Mouse (Mus musculus): ENCODE data around the gene Hrg. TPM values are rescaled to one million over a fixed set of nuclear protein-coding genes. Genes with fewer than 3 reads are reported as not detected.

Hrg gene
- not detected in 2 replicates for polyA plus RNA-seq (2012)

- Histone ChIP-seq H3K4me3 (replicated peaks) (no peak within 1 kb of the TSS), H3K9me3 (ENCODE audit: control insufficient read depth, low read length) (no peaks in the 10 kb centered on the region), H3K36me3 (ENCODE audit: control insufficient read depth) (no peaks in the 10 kb centered on the region), H3K4me1 (ENCODE audit: control insufficient read depth) (no peaks in the 10 kb centered on the region), H3K27me3 (ENCODE audit: control insufficient read depth) (no peaks in the 10 kb centered on the region)
- TF ChIP-seq GATA1 (IDR thresholded peaks at IDR 0.05; ENCODE audit: low read length) (no peak), TAL1 (IDR thresholded peaks at IDR 0.05; ENCODE audit: low read length) (no peak)
Measured at GRCm38 (mm10) chr16:22950840-22951395, at the start of gene Hrg. Gene Hrg (plus strand): TSS chr16:22951072.

DNA sequence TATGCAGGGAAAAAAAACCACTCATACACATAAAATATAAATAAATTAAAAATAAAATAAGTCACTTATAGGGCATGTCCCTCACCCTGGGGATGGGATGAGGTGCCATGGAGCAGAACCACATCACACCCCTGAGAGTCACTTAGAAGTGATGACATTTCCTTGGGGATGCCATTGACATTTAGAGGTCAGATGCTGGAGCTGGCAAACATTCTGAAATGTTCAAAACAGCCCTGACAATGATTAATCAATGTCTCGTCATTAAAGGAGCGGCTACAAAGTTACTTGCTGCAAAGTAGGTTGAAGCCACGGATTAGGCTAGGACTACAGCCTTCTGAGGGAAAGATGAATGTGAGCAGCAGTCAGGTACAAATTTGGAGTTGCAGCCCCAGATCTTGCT lies 49.5 kb upstream of the Hrg start:
- Histone ChIP-seq H3K4me3 (replicated peaks) (no peak overlapping the region), H3K9me3 (ENCODE audit: control insufficient read depth, low read length) (no peaks in the 10 kb centered on the region), H3K27me3 (ENCODE audit: control insufficient read depth) (no peaks in the 10 kb centered on the region), H3K4me1 (ENCODE audit: control insufficient read depth) (no peaks in the 10 kb centered on the region), H3K36me3 (ENCODE audit: control insufficient read depth) (peaks cover 3% of the 10 kb centered on the region; the same call in 1 of the 2 replicates)
- TF ChIP-seq TAL1 (IDR thresholded peaks at IDR 0.05; ENCODE audit: low read length): no peak
- TF ChIP-seq GATA1 (IDR thresholded peaks at IDR 0.05; ENCODE audit: low read length): no peak

DNA sequence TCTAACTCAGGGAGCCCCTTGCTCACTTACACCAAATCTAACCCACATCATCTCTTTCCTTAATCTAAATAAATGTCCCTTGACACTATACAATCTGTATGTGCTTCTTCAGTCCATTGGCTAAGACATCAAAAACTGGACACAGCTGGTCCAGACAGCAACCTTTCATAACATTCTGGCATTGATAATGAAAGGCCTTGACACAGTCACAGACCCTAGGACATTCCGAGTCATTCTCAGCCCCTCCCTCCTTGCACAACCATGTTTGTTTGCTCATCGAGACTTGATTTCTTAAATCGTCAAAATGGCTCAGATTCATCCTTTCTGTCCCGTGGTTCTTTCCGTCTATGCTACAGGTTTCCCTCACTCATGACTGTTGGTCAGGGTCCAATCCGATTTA lies 41.6 kb upstream of the Hrg start:
- H3K27me3 ChIP-seq (ENCODE audit: control insufficient read depth): no peaks in the 10 kb centered on the region
- no peaks in the 10 kb centered on the region for H3K9me3 ChIP-seq (ENCODE audit: control insufficient read depth, low read length)
- no peak overlapping the region for H3K4me3 ChIP-seq (replicated peaks)
- no peak for TF ChIP-seq TAL1 (IDR thresholded peaks at IDR 0.05; ENCODE audit: low read length)
- TF ChIP-seq GATA1 (IDR thresholded peaks at IDR 0.05; ENCODE audit: low read length): no peak
- no peaks in the 10 kb centered on the region for H3K36me3 ChIP-seq (ENCODE audit: control insufficient read depth)
- H3K4me1 ChIP-seq (ENCODE audit: control insufficient read depth): no peaks in the 10 kb centered on the region

DNA sequence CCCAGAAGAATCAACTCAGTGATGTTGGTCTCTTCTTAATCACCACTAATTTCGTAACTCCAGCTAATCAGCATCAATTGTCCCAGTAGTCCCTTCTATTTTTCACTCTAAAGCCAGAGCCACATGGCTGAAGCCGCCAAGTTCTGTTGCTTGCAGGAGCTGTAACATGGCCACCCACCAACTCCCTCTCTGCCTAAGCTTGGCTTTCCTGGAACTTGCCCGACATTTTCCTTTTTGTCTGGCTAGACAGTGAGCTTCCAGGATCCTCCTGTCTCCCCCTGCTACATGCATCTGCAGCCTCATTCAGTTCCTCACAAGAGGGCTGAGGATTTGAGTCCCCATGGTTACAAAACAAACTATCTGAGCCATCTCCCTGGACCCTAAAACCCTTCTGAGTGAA lies 38.9 kb upstream of the Hrg start:
- peaks cover 3% of the 10 kb centered on the region; the same call in 1 of the 2 replicates for H3K9me3 ChIP-seq (ENCODE audit: control insufficient read depth, low read length)
- H3K27me3 ChIP-seq (ENCODE audit: control insufficient read depth): no peaks in the 10 kb centered on the region
- H3K4me1 ChIP-seq (ENCODE audit: control insufficient read depth): no peaks in the 10 kb centered on the region
- no peak for TF ChIP-seq TAL1 (IDR thresholded peaks at IDR 0.05; ENCODE audit: low read length)
- no peaks in the 10 kb centered on the region for H3K36me3 ChIP-seq (ENCODE audit: control insufficient read depth)
- no peak overlapping the region for H3K4me3 ChIP-seq (replicated peaks)

GRCm38 (mm10) chr16:22912886-22913285 lies 38.0 kb upstream of the Hrg start:
- H3K9me3 ChIP-seq (ENCODE audit: control insufficient read depth, low read length): peaks cover 3% of the 10 kb centered on the region; the same call in 1 of the 2 replicates
- H3K4me3 ChIP-seq (replicated peaks): no peak overlapping the region
- TF ChIP-seq GATA1 (IDR thresholded peaks at IDR 0.05; ENCODE audit: low read length) (no peak), TAL1 (IDR thresholded peaks at IDR 0.05; ENCODE audit: low read length) (no peak)
- H3K4me1 ChIP-seq (ENCODE audit: control insufficient read depth): no peaks in the 10 kb centered on the region
- H3K27me3 ChIP-seq (ENCODE audit: control insufficient read depth): no peaks in the 10 kb centered on the region
- no peaks in the 10 kb centered on the region for H3K36me3 ChIP-seq (ENCODE audit: control insufficient read depth)

- TF ChIP-seq TAL1 (IDR thresholded peaks at IDR 0.05; ENCODE audit: low read length): no peak
- TF ChIP-seq GATA1 (IDR thresholded peaks at IDR 0.05; ENCODE audit: low read length): no peak
Measured at GRCm38 (mm10) chr16:22914276-22914675, 36.6 kb upstream of the Hrg start.

GRCm38 (mm10) chr16:22918034-22918433 lies 32.8 kb upstream of the Hrg start, which contains the start of gene Fetub:
Gene Fetub (plus strand): TSS chr16:22918334.
- Histone ChIP-seq H3K9me3 (ENCODE audit: control insufficient read depth, low read length) (peaks cover 3% of the 10 kb centered on the region; the same call in 1 of the 2 replicates), H3K36me3 (ENCODE audit: control insufficient read depth) (no peaks in the 10 kb centered on the region), H3K4me3 (replicated peaks) (no peak within 1 kb of the TSS), H3K4me1 (ENCODE audit: control insufficient read depth) (no peaks in the 10 kb centered on the region), H3K27me3 (ENCODE audit: control insufficient read depth) (no peaks in the 10 kb centered on the region)
- TF ChIP-seq TAL1 (IDR thresholded peaks at IDR 0.05; ENCODE audit: low read length) (no peak), GATA1 (IDR thresholded peaks at IDR 0.05; ENCODE audit: low read length) (no peak)

More at GRCm38 (mm10) chr16:22914276-22914675, 36.6 kb upstream of the Hrg start:
- Histone ChIP-seq H3K9me3 (ENCODE audit: control insufficient read depth, low read length) (peaks cover 3% of the 10 kb centered on the region; the same call in 1 of the 2 replicates), H3K4me1 (ENCODE audit: control insufficient read depth) (no peaks in the 10 kb centered on the region), H3K27me3 (ENCODE audit: control insufficient read depth) (no peaks in the 10 kb centered on the region), H3K4me3 (replicated peaks) (no peak overlapping the region), H3K36me3 (ENCODE audit: control insufficient read depth) (no peaks in the 10 kb centered on the region)

GRCm38 (mm10) chr16:22918664-22919312 lies 32.1 kb upstream of the Hrg start:
- no peaks in the 10 kb centered on the region for H3K36me3 ChIP-seq (ENCODE audit: control insufficient read depth)
- no peaks in the 10 kb centered on the region for H3K4me1 ChIP-seq (ENCODE audit: control insufficient read depth)
- H3K4me3 ChIP-seq (replicated peaks): no peak overlapping the region
- H3K9me3 ChIP-seq (ENCODE audit: control insufficient read depth, low read length): peaks cover 3% of the 10 kb centered on the region; the same call in 1 of the 2 replicates
- no peak for TF ChIP-seq TAL1 (IDR thresholded peaks at IDR 0.05; ENCODE audit: low read length)
- TF ChIP-seq GATA1 (IDR thresholded peaks at IDR 0.05; ENCODE audit: low read length): no peak
- H3K27me3 ChIP-seq (ENCODE audit: control insufficient read depth): no peaks in the 10 kb centered on the region

DNA sequence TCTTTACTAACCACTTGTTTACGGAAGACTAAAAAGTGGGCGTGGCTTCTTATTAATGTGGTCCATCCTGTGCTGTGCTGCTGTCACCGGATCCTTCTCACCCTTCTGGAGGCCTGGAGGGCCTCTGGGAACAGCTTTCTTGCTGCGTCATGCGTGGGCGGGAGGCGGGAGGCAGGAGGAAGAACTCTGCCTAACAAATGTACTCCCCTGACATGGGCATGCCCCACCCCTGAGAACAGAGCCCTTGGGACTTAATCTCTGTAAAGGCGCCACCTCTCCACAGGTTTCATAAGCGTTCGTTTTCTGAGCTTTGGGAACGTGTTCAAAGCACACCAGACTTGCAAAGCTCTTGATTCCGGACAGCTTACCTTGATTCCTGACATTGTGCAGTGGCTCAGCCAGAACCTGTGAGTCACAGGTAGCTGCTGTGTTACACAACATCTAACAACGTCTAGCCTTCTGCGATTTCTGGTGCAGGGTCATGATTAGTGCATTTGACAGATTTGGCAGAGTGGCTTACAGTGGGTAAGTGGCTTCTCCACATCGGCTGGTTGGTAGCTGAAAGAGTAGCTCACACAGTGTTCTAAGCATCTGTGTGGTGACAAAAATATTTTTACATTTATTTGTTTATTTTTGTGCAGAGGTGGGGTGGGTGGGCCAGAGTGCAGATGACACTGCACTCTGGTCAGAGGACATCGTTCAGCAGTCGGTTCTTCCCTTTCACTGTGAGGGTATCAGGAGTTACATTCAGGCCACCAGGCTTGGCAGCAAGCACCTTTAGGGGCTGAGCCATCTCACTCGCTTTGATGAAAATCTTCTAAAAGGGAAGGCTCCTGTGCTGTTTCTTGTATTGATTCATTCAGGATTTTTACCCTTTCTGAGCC lies 30.7 kb upstream of the Hrg start:
- no peaks in the 10 kb centered on the region for H3K27me3 ChIP-seq (ENCODE audit: control insufficient read depth)
- H3K9me3 ChIP-seq (ENCODE audit: control insufficient read depth, low read length): peaks cover 3% of the 10 kb centered on the region; the same call in 1 of the 2 replicates
- no peak overlapping the region for H3K4me3 ChIP-seq (replicated peaks)
- TF ChIP-seq GATA1 (IDR thresholded peaks at IDR 0.05; ENCODE audit: low read length): no peak
- TF ChIP-seq TAL1 (IDR thresholded peaks at IDR 0.05; ENCODE audit: low read length): no peak
- no peaks in the 10 kb centered on the region for H3K36me3 ChIP-seq (ENCODE audit: control insufficient read depth)
- no peaks in the 10 kb centered on the region for H3K4me1 ChIP-seq (ENCODE audit: control insufficient read depth)

Data from erythroblast, embryonic 14.5 days (primary cell).